Mouse (Mus musculus) cortical plate, adult 2 months (tissue): ENCODE measurements around the gene Krtap1-3. TPM values are rescaled to one million over a fixed set of nuclear protein-coding genes. Genes with fewer than 3 reads are reported as not detected.
"Not testable (repeated sequence)": the region's sequence is repeated elsewhere in the genome, so short reads cannot be mapped to it uniquely, and the experiment has no call there.

ENCODE experiments used
- H3K27ac ChIP-seq: fragments of 200-500 bp; 2 replicates; pipeline ENCODE4 v1.5.1; 2012; ENCODE audit warnings: low read length, control low read depth, inconsistent platforms; ENCODE audit not compliant: insufficient read depth
- H3K4me1 ChIP-seq: fragments of 200-500 bp; 2 replicates; pipeline ENCODE4 v1.6.1; 2011; ENCODE audit warnings: low read length; ENCODE audit not compliant: control insufficient read depth, insufficient read depth
- H3K4me3 ChIP-seq: fragments of 200-500 bp; 2 replicates; pipeline ENCODE4 v1.5.1; 2011; ENCODE audit warnings: mild to moderate bottlenecking, low read length, control low read depth; ENCODE audit not compliant: insufficient read depth
- CTCF ChIP-seq: fragments of 200-500 bp; IDR thresholded peaks from 2 replicates; pipeline ENCODE4 v1.5.1; 2011; ENCODE audit warnings: mild to moderate bottlenecking, control low read depth, low read length; ENCODE audit not compliant: insufficient read depth; ENCODE audit errors: extremely low read depth
- POLR2A ChIP-seq: fragments of 200-500 bp; IDR thresholded peaks from 2 replicates; pipeline ENCODE4 v1.6.1; 2011; ENCODE audit warnings: mild to moderate bottlenecking, low read length, control low read depth; ENCODE audit not compliant: insufficient read depth; ENCODE audit errors: extremely low read depth
- polyA plus RNA-seq: library from polyadenylated mRNA; depleted of rRNA; stranded (reverse); fragments of >200 nt; gene quantifications from 2 replicates; pipeline ENCODE4 v1.2.3, GENCODE M21; 2012

The Krtap1-3 gene
- polyA plus RNA-seq, 1 experiment, result not detected

GRCm38 (mm10) chr11:99609126-99609525, 18.0 kb upstream of the Krtap1-3 start:
- no peak overlapping the region for H3K27ac ChIP-seq
- H3K4me1 ChIP-seq, result no peaks in the 10 kb centered on the region; the same call in 1 of the 2 replicates
- H3K4me3 ChIP-seq, result no peak overlapping the region
- no peak for TF ChIP-seq POLR2A
- TF ChIP-seq CTCF, result no peak

- H3K27ac ChIP-seq, H3K4me1 ChIP-seq, H3K4me3 ChIP-seq: not testable (repeated sequence)
Observed at GRCm38 (mm10) chr11:99603208-99603607, 12.1 kb upstream of the Krtap1-3 start, which contains the start of gene Gm11938. Gm11938 (minus strand) TSS chr11:99603308.

- not testable (repeated sequence) for H3K4me1 ChIP-seq, H3K27ac ChIP-seq, H3K4me3 ChIP-seq
Observed at GRCm38 (mm10) chr11:99597742-99598141, 6.6 kb upstream of the Krtap1-3 start, which contains the start of gene Krtap9-3. Krtap9-3 (minus strand) TSS chr11:99598105.

- TF ChIP-seq CTCF, result no peak
- no peak for TF ChIP-seq POLR2A
- Histone ChIP-seq H3K4me3 (no peak overlapping the region), H3K4me1 (no peaks in the 10 kb centered on the region), H3K27ac (no peak overlapping the region)
Observed at GRCm38 (mm10) chr11:99585096-99585495, 6.0 kb downstream of the Krtap1-3 start.

GRCm38 (mm10) chr11:99583245-99583704, 7.9 kb downstream of the Krtap1-3 start, which contains the start of gene Krtap1-4:
Krtap1-4 (minus strand) TSS chr11:99583654.
- no peak within 1 kb of the TSS for H3K27ac ChIP-seq
- no peaks in the 10 kb centered on the region for H3K4me1 ChIP-seq
- no peak for TF ChIP-seq POLR2A
- no peak for TF ChIP-seq CTCF
- H3K4me3 ChIP-seq, result no peak within 1 kb of the TSS

- Histone ChIP-seq H3K4me1 (no peaks in the 10 kb centered on the region), H3K4me3 (no peak overlapping the region), H3K27ac (no peak overlapping the region)
- TF ChIP-seq CTCF, result no peak
- TF ChIP-seq POLR2A, result no peak
Observed at GRCm38 (mm10) chr11:99581564-99581963, 9.6 kb downstream of the Krtap1-3 start.

- H3K27ac ChIP-seq, result no peak overlapping the region
- no peak for TF ChIP-seq CTCF
- no peak for TF ChIP-seq POLR2A
- no peak overlapping the region for H3K4me3 ChIP-seq
- H3K4me1 ChIP-seq, result no peaks in the 10 kb centered on the region
Observed at GRCm38 (mm10) chr11:99581051-99581450, 10.1 kb downstream of the Krtap1-3 start.

- Histone ChIP-seq H3K4me1 (no peaks in the 10 kb centered on the region), H3K27ac (no peak within 1 kb of the TSS), H3K4me3 (no peak within 1 kb of the TSS)
- TF ChIP-seq CTCF (no peak), POLR2A (no peak)
Observed at GRCm38 (mm10) chr11:99580636-99581035, 10.5 kb downstream of the Krtap1-3 start, which contains the start of gene Krtap1-5. Krtap1-5 (minus strand) TSS chr11:99581016.

- H3K4me1 ChIP-seq, result no peaks in the 10 kb centered on the region
- H3K4me3 ChIP-seq, result no peak overlapping the region
- TF ChIP-seq CTCF (peak; percentile 62), POLR2A (no peak)
- no peak overlapping the region for H3K27ac ChIP-seq
Observed at GRCm38 (mm10) chr11:99574106-99574505, 17.0 kb downstream of the Krtap1-3 start.

GRCm38 (mm10) chr11:99573164-99573563, 18.0 kb downstream of the Krtap1-3 start:
- Histone ChIP-seq H3K4me3 (no peak overlapping the region), H3K27ac (no peak overlapping the region), H3K4me1 (no peaks in the 10 kb centered on the region)
- TF ChIP-seq POLR2A, result no peak
- no peak for TF ChIP-seq CTCF
